Mouse (Mus musculus) CH12.LX (cell line): ENCODE measurements around the gene Il27ra.

ENCODE experiments used
- CTCF ChIP-seq, 2 experiments: IDR thresholded peaks in 1 of 2; conservative IDR thresholded peaks in 1 of 2; 2 replicates each; pipeline ENCODE4 v1.5.1; 2011 to 2012; ENCODE audit warnings: low read depth in 2 of 2, low read length in 2 of 2, improper control_type of control experiment in 1 of 2, inconsistent platforms in 1 of 2, mild to moderate bottlenecking in 1 of 2, moderate library complexity in 1 of 2
- E2F4 ChIP-seq: IDR thresholded peaks from 2 replicates; pipeline ENCODE4 v1.6.1; 2011; ENCODE audit warnings: low read depth, low read length, improper control_type of control experiment; ENCODE audit not compliant: insufficient replicate concordance
- EP300 ChIP-seq: IDR thresholded peaks from 2 replicates; pipeline ENCODE4 v1.6.1; 2011; ENCODE audit warnings: low read length, improper control_type of control experiment
- GABPA ChIP-seq: IDR thresholded peaks from 2 replicates; pipeline ENCODE4 v1.6.1; 2012; ENCODE audit warnings: low read depth, low read length, improper control_type of control experiment, inconsistent platforms; ENCODE audit not compliant: insufficient replicate concordance
- HCFC1 ChIP-seq: IDR thresholded peaks from 2 replicates; pipeline ENCODE4 v1.6.1; 2012; ENCODE audit warnings: low read depth, mild to moderate bottlenecking, inconsistent platforms, low read length, improper control_type of control experiment
- JUND ChIP-seq: conservative IDR thresholded peaks from 2 replicates; pipeline ENCODE4 v1.6.1; 2011; ENCODE audit warnings: low read depth, low read length, improper control_type of control experiment
- MAX ChIP-seq: IDR thresholded peaks from 2 replicates; pipeline ENCODE4 v1.6.1; 2011; ENCODE audit warnings: low read length, improper control_type of control experiment
- POLR2A ChIP-seq: IDR thresholded peaks from 2 replicates; pipeline ENCODE4 v1.6.1; 2011; ENCODE audit warnings: low read depth, mild to moderate bottlenecking, improper control_type of control experiment, low read length
- POLR2AphosphoS2 ChIP-seq: IDR thresholded peaks from 2 replicates; pipeline ENCODE4 v1.6.1; 2011; ENCODE audit warnings: low read depth, low read length, improper control_type of control experiment
- SIN3A ChIP-seq: IDR thresholded peaks from 2 replicates; pipeline ENCODE4 v1.6.1; 2012; ENCODE audit warnings: low read length, improper control_type of control experiment, inconsistent platforms
- TCF12 ChIP-seq: IDR thresholded peaks from 2 replicates; pipeline ENCODE4 v1.6.1; 2014; ENCODE audit warnings: low read depth, mild to moderate bottlenecking, inconsistent platforms, low read length, improper control_type of control experiment
- USF2 ChIP-seq: conservative IDR thresholded peaks from 2 replicates; pipeline ENCODE4 v1.6.1; 2011; ENCODE audit warnings: low read depth, low read length, improper control_type of control experiment
- ZNF384 ChIP-seq: IDR thresholded peaks from 2 replicates; pipeline ENCODE4 v1.6.1; 2012; ENCODE audit warnings: low read depth, low read length, improper control_type of control experiment, inconsistent platforms

GRCm38 (mm10) chr8:83995973-83996372, 46.4 kb downstream of the Il27ra start:
- TF ChIP-seq POLR2A (no peak), MAX (no peak), SIN3A (no peak), CTCF (conservative IDR thresholded peaks at IDR 0.05 in 1 of 2, IDR thresholded peaks at IDR 0.05 in 1 of 2; ENCODE audit: low read depth in 2 of 2, low read length in 2 of 2) (no peak), EP300 (no peak), JUND (no peak), TCF12 (no peak), POLR2AphosphoS2 (no peak), GABPA (no peak), E2F4 (no peak), HCFC1 (no peak), ZNF384 (no peak), USF2 (no peak)
